Mouse (Mus musculus) spleen, embryonic (tissue): ENCODE data around the gene Nipsnap1.

Experiments used
- CTCF ChIA-PET: fragments of 350-600 bp; sonication (Branson Sonifier 250); formaldehyde crosslinking; loops from one replicate; lab custom pipeline; 2022; lab: Charles Lee

Gene Nipsnap1

DNA sequence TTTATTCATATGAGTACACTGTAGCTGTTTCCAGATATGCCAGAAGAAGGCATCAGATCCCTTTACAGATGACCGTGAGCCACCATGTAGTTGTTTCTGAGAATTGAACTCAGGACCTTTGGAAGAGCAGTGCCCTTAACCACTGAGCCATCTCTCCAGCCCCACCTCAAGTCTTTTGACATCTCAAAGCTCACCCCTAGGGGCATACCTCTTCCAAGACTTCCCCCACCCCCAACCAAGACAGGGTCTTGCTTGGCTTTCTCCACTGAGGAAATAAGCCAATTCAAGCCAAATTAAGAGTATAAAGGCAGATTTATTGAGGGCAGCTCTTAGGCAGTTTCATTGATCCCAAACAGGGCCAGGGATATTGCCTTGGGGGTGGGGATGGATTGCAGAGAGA lies 11.0 kb upstream of the Nipsnap1 start:
- CTCF ChIA-PET: interaction anchor here (0.6 to 1.2 kb wide), 2 partner anchors 13 to 254 kb away, joined by 3 to 9 read pairs; partner anchors contain the start of gene Nf2

DNA sequence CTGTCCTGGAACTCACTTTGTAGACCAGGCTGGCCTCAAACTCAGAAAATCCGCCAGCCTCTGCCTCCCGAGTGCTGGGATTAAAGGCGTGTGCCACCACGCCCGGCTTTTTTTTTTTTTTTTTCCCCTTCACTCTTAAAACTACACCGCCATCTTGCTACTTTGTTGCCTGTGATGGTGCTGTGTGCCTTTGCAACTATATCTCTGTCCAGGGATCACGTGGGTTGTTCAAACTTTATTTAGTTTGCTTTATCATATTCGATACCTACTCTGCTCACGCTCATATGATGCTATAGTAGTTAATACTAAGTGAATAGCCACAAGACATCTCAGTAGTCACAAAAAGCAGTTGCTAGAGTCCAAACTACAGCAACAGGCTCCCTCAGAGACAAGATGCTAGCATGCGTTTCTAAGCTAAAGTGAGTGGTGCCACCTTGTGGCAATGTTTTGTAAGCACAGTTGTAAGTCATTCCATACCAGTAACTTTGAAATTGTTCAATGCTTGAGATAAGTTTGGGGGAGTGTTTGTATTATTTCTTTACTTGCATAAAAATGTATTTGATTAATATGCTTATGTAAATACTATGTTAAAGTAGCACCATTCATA lies 8.0 kb upstream of the Nipsnap1 start:
- CTCF ChIA-PET: interaction anchor here (0.7 kb wide), 2 partner anchors 22 to 95 kb away, joined by 3 to 4 read pairs; no protein-coding TSS in a partner anchor

DNA sequence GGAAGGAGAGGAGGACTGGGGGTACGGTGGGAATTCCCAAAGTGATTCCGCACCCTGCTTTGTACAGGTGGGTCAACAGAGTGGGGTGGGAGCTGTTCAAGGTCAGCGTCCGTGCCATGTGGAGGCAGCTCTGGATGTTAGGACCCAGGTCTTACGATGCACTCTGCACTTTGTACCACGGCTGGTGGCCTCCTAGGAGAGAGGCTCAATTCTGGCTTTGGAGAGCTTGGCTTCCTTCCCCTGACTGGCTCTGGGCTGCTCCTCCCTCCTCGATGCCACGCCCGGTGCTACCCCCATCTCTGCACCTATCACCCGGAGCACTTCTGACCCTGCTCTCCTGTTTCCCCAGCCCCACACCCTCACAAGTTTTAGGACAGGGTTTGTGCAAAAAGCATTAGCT lies 800 bp downstream of the Nipsnap1 start:
- CTCF ChIA-PET: no interaction called here

DNA sequence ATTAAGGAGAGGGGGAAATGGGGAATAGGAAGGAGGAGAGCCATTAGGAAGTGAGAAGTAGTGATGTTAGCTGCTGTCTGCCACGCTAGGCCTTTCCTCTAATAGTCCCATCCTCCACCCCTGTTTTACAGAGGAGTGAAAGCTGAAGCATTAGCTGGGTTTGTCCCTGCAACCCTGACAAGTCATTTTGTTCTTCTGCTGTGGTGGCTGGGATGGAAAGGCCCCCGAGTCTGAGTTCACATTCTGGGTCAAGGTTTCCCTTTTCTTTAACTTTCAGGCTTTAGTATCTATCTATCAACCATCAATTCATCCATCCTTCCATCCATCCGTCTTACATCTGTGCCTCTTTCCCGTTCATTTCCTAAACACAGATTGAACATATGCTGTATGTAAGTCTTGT lies 7.3 kb downstream of the Nipsnap1 start:
- CTCF ChIA-PET: no interaction called here

DNA sequence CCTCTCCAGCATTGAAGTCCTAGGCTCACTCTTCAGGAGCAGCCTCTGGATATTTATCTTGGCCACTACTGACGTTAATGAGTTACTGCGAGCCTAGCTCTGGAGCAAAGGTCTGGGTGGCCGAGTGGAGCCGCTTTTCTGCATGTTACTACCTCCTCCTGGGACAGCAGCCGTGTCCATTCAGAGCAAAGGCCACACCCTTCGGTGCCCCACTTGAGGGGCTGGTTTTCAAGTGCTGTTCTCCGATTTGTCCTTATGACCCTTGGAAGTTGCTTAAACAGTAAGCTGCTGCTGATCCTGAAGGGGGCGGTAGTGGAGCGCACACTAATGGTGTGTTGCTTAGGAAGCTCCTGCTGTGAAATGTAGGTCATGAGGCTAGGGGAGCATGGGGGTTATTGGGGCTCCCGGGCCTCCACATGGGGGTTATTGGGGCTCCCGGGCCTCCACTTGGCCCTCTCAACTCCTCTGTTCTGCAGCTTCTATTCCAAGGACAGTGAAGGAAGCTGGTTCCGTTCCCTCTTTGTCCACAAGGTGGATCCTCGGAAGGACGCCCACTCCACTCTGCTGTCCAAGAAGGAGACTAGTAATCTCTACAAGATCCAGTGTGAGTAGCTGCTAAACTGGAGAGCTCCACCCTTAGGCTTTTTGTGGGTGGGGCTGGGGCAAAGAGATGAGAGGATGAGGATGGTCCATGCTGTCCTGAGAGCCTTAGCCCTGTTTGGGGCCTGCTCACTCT lies 9.3 kb downstream of the Nipsnap1 start:
- CTCF ChIA-PET: interaction anchor here (0.6 kb wide), 2 partner anchors 180 to 248 kb away, joined by 3 to 4 read pairs; no protein-coding TSS in a partner anchor

DNA sequence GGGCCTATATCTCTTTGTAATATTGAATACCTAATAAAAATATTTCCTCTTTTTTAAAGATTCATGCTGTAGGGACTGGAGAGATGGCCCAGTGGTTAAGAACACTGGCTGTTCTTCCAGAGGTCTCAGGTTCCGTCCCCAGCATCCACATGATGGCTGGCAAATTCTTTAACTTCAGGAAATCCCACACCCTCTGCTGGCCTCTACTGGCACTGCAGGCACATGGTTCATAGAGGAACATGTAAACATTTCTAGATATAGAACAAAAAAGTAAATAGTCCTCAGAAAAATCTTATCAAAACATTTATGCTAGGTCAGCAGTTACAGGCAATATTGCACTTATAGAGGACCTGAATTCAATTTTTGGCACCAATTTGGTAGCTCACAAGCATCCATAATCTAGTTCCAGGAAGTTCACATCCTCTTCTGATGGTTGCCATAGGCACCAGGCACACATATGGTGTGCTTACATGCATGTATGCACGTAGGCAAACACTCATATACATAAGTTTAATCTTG lies 11.7 kb downstream of the Nipsnap1 start:
- CTCF ChIA-PET: no interaction called here

DNA sequence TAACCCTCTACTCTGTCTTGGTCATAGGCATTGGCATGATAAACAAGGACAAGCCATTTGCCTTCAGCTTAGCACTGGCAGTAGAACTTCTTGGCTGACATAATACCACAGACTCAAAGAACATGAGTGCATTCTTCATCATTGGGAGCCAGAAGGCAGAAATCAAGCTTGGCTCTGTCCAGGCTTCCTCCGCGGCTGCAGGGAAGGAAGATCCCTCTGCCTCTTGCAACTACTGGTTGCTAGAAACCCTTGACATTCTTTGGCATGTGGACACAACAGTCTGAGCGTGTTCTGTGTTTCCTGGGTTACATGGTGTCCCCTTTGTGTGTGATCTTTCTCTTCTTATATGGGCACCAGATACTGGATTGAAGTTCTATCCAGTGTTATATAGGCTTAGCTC lies 13.2 kb downstream of the Nipsnap1 start:
- CTCF ChIA-PET: no interaction called here

DNA sequence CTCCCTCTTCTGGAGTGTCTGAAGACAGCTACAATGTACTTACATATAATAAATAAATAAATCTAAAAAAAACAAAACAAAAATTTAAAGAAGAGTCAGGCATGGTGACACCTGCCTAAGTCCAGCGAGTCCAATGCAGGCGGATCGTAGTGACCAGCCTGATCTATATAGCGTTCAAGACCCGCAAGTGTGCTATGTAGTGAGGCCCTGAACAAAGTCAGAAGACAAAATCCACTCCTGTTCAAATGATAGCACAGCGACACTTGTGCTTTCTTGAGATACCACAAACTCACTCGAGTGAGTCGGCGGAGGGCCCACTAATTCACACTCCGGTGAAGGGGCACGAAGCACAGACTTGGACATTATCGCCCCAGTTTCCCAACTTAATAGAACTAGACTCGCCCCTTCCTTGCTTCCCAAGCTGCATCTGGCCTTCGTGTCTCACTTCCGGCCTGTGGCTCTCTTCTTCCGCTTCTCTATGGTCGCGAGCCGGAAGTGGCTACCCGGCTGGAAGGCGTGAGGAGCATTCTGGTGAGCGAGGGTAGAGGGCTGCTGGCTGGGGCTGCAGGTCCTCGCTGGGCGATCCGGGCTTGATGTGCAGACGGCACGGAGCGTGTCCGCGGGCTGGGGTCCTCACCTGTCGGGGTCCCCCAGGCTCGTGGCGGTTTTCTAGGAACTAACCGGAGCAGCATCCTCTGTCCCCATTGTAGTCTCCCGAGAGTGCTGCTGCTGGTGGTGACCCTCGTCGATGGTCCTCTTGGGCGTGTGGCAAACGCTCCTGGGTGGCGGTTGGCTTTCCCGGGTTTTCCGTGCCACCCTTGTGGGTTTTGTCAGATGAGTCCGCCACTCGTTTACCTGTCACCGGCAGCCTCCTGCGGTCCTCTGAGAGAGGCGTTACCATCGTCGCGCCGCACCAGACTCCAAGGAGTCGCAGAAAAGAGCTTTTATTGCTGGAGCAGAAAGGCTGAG lies 21.4 kb downstream of the Nipsnap1 start, which contains the start of gene Thoc5:
Gene Thoc5, plus strand, starts transcription at position 473 of the 969 bp plus-strand sequence.
- CTCF ChIA-PET: no interaction called here

DNA sequence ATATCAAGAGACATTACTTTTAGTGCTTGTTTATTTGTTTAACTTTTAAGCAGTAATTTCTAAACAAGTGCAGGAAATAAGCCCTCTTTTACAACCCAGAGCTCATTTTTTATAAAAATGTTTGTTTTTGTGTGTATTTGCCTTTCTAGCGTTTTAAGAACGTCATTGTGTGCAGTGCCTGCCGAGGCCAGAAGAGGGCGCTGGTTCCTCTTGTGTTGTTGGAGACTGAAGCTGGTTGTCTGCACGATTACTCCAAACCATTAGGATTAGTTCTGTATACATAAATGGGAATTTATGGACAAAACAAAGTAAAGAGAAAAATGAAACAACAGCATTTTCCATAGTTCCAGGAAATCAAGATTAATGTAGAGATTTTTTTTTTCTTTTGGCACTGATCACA lies 26.7 kb downstream of the Nipsnap1 start:
- CTCF ChIA-PET: no interaction called here

DNA sequence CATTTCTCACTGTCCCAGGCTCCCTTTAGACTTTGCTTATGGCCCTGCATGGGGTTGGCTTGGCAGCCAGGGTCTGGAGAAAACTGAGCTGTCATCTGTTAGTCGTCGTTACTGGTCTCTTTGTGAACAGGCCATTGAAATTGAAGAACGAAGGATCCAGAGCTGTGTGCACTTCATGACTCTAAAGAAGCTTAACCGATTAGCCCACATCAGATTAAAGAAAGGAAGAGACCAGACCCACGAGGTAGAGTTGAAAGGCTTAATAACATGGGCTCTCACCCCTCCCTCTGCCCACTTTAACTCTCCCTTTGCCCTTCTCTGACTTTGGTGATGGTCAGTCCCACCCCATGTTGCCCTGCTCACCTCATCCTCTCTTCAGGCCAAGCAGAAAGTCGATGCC lies 28.2 kb downstream of the Nipsnap1 start:
- CTCF ChIA-PET: no interaction called here

DNA sequence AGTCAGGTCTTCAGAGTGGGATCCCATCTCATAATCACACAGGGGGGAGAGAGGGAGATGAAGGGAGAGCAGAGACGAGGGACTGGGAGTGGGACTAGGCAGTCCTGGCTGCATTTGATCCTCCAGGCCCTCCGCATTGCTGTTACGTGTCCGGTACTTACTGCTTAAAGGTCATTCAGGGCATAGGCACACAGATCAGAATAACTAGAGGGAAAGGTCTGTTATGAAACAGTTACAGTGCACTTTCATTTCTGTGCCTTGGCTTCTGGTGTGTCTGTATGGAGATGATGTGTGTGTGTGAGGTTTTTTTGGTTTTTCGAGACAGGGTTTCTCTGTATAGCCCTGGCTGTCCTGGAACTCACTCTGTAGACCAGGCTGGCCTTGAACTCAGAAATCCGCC lies 32.5 kb downstream of the Nipsnap1 start:
- CTCF ChIA-PET: no interaction called here

DNA sequence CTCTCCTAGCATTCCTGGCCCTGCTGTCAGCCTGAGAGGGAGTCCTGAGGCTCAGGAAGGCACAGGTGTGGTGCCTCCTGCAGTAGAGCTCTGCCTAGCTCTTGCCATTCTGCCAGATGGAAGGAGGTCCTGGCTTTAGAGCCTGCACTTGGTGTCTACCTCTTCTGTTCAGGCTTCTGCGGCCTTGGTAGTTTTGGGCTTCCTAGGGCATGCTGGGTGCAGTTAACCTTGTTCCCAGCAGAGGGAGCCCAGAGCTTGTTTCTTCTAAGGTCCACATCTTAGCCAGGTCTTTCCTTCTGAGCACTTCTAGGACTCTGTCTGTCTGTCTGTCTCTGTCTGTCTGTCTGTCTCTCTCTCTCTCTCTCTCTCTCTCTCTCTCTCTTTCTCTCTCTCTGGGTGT lies 42.3 kb downstream of the Nipsnap1 start:
- CTCF ChIA-PET: interaction anchor here (0.7 kb wide), 1 partner anchor 66 kb away, joined by 4 read pairs; no protein-coding TSS in a partner anchor

DNA sequence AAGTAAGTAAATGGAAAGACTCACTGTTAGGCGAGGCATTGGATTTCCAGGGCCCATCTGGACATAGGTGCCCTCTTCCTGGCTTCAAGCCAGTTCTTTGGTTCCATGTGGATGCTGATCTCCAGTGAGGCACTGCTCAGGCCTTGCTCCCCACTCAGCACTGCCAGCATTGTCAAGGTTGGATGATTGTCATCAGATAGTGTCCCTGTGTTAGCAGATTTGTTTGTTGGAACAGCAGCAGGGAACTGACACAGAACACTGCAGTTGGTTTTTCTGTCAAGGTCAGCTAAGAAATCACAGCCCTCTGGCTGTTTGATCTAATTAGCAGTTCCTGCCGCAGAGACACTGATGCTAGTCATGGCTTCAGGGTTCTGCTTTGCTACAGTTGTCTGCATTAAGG lies 47.5 kb downstream of the Nipsnap1 start:
- CTCF ChIA-PET: no interaction called here

DNA sequence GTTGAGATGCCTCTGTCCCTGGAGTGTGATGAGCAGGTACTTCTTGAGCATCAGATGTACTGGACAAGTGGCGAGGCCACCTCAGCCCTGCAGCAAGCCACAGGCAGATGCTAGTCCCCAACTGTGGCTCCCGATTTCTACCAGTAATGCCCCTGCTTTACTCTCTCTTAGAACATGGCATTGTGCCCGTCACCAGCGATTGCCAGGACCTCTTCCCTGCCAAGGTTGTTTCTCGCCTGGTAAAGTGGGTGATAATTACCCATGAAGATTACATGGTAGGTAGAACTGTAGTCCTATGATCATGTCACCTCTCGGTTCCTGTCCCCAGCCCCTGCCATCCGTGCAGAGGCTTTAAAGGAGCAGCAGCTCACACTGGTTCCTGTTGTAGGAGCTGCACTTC lies 48.0 kb downstream of the Nipsnap1 start:
- CTCF ChIA-PET: no interaction called here

DNA sequence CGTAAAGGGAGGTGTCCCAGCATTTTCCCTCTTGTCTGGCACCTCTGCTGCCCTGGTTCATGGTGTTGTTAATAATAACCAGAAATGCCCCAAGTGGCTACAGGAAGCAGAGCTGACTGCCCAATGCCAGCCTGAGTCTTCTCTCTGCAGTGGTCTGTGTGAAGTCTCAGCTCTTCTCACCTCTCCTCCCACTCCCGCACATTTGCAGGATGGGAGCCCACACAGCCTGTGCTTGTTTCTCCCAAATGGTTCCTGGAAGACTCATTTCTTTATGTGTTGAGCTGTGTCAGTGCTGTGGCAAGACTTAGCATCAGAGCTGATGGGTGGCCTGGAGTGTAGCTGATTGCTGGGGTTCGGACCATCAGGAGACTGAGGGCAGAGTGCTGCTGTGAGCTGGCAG lies 53.5 kb downstream of the Nipsnap1 start:
- CTCF ChIA-PET: no interaction called here

DNA sequence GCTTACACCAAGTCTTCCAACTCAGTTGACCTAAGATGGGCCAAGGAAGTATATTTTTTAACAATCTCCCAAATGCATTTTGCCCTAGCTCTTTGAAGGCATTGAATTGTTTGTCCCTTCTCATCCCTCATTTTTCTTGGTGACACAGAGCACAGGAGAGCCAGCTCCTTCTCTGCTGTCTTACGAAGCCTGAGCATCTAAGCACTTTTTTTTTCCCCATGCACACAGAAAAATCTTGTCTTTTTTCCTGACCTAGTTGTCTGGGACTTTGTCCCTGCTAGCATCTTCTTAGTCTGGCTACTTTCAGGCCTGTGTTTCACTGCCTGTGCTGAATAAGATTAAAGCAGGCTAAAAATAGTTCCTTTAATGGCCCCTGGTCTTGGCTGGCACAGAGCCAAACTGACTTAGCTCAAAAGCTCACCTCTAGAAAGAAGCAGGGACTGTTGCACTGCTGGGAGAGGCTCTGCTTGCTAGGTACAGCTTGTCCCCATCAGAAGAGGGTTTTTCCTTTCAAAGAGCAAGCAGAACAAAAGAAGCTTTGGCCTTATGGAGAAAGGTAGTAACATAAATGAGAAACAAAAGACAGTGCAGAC lies 57.4 kb downstream of the Nipsnap1 start:
- CTCF ChIA-PET: no interaction called here

DNA sequence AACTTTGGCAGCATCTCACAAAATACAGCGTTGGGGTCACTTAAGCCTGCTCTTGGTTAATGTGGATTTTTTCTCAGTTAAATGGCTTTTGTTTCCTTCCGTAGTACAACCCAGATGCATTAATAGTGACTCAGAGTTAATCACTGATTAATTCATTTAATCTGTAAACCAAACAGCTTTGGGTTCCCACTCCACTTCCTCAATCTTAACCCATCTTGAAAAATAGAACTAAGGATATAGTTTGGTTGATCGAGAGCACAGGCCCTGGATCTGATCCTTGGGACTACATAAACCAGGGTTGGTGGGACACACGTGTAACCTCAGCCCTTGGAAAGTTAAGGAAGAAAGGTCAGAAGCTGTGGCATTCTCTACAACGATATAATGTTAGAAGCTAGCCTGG lies 62.5 kb downstream of the Nipsnap1 start:
- CTCF ChIA-PET: no interaction called here
